Mouse (Mus musculus) frontal cortex, postnatal 36 days (tissue): ENCODE data around the gene Prmt8.

Experiments used
- DNase-seq, 2 experiments: peaks; one replicate each; pipeline ENCODE4 v3.0.0; 2022; ENCODE audit warnings: low spot score in 2 of 2

Gene Prmt8

GRCm38 (mm10) chr6:127661717-127662292 lies 107.5 kb downstream of the Prmt8 start:
- peak; percentile 19 to 60 for DNase-seq

DNA sequence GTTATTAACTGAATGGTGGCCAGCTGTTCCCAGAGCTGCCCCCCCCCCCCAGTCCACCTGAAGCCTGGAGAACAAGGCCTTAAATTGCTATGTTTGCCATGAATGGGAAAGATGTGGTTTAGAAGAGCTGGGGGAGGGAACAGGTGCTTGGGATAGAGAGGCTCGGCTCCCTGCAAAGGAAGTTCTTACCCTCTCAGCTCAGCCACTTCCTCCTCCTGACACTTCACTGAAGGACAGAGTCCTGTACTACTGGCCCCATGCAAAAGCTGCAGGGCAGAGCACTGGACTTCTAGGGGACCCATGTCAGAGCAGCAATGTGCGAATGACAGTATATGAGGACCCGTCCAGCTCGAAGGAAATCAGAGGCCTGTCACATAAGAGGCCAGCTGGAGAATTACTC lies 109.3 kb downstream of the Prmt8 start:
- DNase-seq = no peak

DNA sequence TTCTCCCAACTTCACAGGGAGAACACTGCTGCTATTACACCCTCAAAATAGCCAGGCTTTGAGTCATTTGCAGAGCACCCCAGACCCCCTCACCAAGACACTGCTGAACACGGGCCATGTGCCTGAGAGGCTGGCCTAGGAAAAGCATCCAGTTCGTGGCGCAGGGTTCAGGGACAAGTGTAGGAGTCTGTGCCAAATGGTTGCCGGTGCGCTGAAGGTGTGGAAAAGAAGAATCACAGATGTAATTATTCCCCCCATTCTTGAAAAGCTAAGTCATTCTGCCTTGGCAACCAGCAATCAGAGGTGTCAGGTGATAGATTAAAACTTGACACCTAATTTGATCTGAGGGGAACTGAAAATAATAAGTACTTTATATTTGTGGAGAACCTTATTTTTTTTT lies 109.8 kb downstream of the Prmt8 start:
- no peak for DNase-seq

- DNase-seq = no peak
Observed at GRCm38 (mm10) chr6:127657152-127657551, 112.1 kb downstream of the Prmt8 start.

GRCm38 (mm10) chr6:127655988-127656387 lies 113.3 kb downstream of the Prmt8 start:
- DNase-seq = no peak

- DNase-seq = no peak
Observed at GRCm38 (mm10) chr6:127641077-127641801, 128.0 kb downstream of the Prmt8 start.
